Mouse (Mus musculus): ENCODE measurements at regions not wholly inside any gene's neighbourhood (a gene's known extent, or its start where the extent isn't known, plus 50 kb on each side); places are given as distances from the start of the nearest gene placed in this dataset.

DNA sequence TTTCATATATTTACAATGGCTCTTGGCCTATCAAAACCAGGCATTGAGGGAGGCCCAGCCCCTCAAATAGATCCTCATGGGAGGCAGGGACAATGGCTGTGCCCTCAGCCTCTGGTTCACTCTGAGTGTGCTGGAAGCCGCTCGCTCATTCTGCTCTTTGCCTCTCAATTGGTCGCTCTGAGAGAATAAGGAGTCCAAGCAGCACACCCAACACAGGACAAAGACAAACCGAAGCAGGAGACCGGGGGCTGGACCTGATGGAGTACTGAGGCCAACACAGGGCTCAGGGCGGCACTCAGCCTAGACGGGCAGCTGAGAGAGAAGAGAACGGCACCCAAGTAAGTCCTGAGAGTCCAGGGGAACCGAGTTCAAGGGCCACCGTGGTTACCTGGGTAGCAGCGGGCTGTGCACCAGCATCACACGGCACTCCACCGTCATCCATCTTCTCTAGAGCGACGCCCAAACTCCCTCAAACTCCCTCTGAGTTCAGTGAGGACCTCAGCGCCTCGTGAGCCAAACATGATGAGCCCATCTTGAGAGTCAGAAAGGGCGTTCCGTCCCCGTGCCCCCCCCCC, 145.8 kb downstream of the Setd4 start:
- DNase-seq = no peak

- DNase-seq = no peak
These were observed 147.0 kb downstream of the Setd4 start for GRCm38 (mm10) chr16:93456706-93457425.

- DNase-seq = peak; percentile 38
These were observed 149.5 kb downstream of the Setd4 start for GRCm38 (mm10) chr16:93454080-93454997.

GRCm38 (mm10) chr16:93453056-93453455, 150.8 kb downstream of the Setd4 start:
- DNase-seq = no peak

GRCm38 (mm10) chr16:93450896-93451295, 153.0 kb downstream of the Setd4 start:
- DNase-seq = no peak

- DNase-seq = no peak
These were observed 153.9 kb downstream of the Setd4 start for GRCm38 (mm10) chr16:93449925-93450324.

DNA sequence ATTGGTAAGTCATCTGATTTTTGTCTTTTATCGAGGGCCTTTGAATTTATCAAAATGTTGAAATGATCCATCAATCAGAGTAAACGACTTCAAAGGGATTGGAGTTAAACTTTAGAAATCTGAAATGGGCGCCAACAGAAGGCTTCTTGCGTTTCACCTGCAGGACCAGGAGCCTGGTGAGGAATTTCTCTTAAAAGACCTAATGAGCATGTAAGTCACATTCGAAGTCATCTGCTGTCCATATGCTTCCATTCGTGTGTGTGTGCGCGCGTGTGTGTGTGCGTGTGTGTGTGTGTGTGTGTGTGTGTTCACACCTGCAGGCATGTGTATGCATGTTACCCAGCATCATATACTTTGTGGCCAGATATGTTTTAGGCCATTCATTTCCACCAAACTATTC, 155.7 kb downstream of the Setd4 start:
- no peak for DNase-seq

DNA sequence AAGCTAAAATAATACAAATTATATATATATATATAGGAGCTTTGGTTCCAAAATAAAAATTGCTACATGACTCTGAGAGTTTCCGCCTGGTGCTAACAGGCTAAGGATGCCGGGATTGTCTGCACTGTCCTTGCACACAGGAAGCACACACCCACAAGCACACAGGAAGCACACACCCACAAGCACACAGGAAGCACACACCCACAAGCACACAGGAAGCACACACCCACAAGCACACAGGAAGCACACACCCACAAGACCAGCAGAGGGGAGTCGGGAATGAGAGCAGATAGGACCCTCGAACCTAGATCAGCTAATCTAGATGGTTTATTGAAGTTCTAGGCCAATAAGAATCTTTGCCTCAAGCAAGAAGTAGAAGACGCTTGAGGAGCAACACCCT, 156.9 kb downstream of the Setd4 start:
- no peak for DNase-seq

GRCm38 (mm10) chr16:93446206-93446605, 157.7 kb downstream of the Setd4 start:
- no peak for DNase-seq

- no peak for DNase-seq
These were observed 161.0 kb downstream of the Setd4 start for GRCm38 (mm10) chr16:93442837-93443236.

DNA sequence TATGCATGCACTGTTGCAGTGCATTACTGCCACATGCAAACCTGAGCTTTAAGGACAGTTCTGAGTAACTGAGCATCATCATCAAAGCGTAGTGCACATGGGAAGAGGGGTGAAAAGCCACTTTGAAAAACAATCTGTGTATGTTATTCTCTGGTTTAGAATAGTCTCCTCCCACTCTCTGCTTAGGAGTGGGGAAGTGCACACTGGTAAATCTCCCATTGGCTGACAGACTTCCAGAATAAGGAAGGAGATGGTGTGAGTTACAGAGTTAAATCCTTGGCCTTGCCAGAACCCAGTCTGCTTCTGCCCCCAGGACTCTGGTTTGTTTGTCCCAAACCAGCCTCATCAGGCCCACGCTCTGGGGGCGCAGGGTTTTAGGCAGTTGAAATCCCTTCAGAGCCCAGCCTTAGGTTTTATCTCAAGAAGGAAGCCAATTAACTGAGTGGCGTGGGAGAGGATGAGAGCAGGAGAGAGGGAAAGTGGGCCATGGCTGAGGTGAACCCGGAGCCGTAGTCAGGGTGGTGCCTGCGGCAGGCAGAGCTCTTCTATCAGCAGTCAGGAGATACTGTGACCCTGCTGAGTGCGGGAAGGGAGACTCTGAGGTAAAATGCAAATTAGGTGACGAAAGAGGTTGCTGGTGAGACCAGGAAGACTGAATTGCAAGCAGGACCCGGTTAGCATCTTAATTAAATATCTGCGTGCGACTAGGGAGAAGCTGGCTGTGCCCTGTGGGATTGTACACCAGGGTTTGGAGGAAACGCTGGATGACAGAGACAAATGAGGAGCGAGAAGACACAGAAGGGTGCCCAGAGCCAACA, 166.0 kb downstream of the Setd4 start:
- DNase-seq = no peak

GRCm38 (mm10) chr16:93436732-93437131, 167.1 kb downstream of the Setd4 start:
- DNase-seq = no peak

- DNase-seq = no peak
These were observed 172.5 kb downstream of the Setd4 start for GRCm38 (mm10) chr16:93431316-93431715.

DNA sequence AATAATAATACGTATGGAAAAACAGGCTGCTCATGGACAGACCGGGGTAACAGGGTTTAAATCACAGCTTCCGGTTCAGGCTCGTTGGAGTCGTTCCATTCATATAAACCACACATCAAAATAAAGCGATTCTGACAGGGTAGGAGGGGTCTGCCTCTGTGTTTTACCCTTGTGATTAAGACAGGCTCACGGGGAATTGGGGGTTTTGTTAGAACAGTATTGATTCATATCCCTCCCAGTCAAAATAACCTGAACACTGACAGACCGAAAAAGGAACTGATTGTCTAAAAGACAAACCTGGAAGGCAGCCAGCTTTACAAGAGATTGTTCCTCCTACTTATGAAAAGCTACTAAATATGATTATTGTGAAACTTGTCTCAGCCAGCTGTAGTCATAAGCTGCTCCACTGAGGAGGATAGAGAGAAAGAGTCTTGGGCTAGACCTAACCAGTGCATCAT, 174.5 kb downstream of the Setd4 start:
- DNase-seq = no peak

- DNase-seq = no peak
These were observed 176.6 kb downstream of the Setd4 start for GRCm38 (mm10) chr16:93427264-93427663.

DNA sequence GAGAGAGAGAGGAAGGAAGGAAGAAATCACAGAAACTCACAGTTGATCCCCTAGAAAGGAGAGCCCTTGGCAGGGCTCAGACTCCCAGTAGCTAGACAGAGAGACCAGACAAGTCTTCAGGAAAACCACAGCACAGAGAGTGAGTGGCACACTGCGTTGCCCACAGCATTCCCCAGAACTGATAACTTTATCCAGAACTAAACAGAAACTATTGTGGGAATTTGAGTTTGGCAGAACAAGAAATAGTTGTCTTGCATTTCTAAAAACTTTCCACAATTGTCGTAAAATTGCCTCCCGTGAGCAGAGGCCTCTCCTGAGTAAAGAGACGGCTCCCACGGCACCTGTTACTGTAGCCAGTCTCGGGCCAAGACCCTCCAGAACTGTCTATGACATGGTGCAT, 178.1 kb downstream of the Setd4 start:
- no peak for DNase-seq

- DNase-seq = no peak
These were observed 180.7 kb downstream of the Setd4 start for GRCm38 (mm10) chr16:93423174-93423573.

GRCm38 (mm10) chr16:93422221-93422620, 181.6 kb downstream of the Setd4 start:
- no peak for DNase-seq

GRCm38 (mm10) chr16:93418246-93418645, 185.6 kb downstream of the Setd4 start:
- DNase-seq = no peak

DNA sequence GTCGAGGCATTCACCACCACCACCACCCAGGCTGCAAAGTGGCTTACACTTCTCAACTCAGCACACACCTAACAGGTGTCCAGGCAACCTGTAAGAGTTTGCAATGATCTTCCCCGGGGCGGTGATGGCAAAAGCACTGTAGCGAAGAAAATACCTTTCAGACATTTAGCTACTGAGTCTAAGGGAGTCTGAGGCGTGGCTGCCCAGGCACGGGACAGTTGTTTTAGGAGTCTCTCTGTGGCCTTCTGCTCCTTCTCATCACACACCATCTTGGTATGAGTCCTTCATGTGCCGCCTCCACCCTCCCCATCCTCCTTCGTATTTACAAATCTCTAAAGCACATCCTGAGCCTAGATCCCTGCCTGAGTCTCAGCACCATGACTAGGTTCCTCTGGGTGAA, 186.0 kb downstream of the Setd4 start:
- no peak for DNase-seq

GRCm38 (mm10) chr16:93392024-93392675, 211.7 kb downstream of the Setd4 start:
- no peak for DNase-seq

- DNase-seq = no peak
These were observed 216.2 kb downstream of the Setd4 start for GRCm38 (mm10) chr16:93387578-93388116.

Data from kidney, adult 11 months (tissue).